Mouse (Mus musculus): Measurements from ENCODE around the gene Tnfsfm13.
A peak's percentile ranks its signal among the peaks of the same experiment; 100 is the strongest.

The Tnfsfm13 gene

GRCm38 (mm10) chr11:69680136-69680855 is 15.6 kb downstream of the Tnfsfm13 start:
- no peak for DNase-seq

- DNase-seq, result no peak
Measured at GRCm38 (mm10) chr11:69679144-69679543, 16.8 kb downstream of the Tnfsfm13 start.

GRCm38 (mm10) chr11:69672211-69672706 is 23.6 kb downstream of the Tnfsfm13 start, which contains the start of gene Eif4a1:
Eif4a1 (minus strand) TSS chr11:69672423.
- DNase-seq, result peak; percentile 99

GRCm38 (mm10) chr11:69671726-69672124 is 24.2 kb downstream of the Tnfsfm13 start:
- DNase-seq, result no peak

- peak; percentile 96 for DNase-seq
Measured at GRCm38 (mm10) chr11:69670786-69671725, 24.8 kb downstream of the Tnfsfm13 start.

GRCm38 (mm10) chr11:69666665-69667005 is 29.3 kb downstream of the Tnfsfm13 start:
- no peak for DNase-seq

GRCm38 (mm10) chr11:69665961-69666664 is 29.8 kb downstream of the Tnfsfm13 start, which contains the start of gene Cd68:
Cd68 (minus strand) TSS chr11:69666153.
- peak; percentile 57 for DNase-seq

- DNase-seq, result no peak
Measured at GRCm38 (mm10) chr11:69665457-69665960, 30.4 kb downstream of the Tnfsfm13 start.

GRCm38 (mm10) chr11:69664841-69665240 is 31.1 kb downstream of the Tnfsfm13 start:
- DNase-seq, result no peak

- no peak for DNase-seq
Measured at GRCm38 (mm10) chr11:69663795-69664194, 32.1 kb downstream of the Tnfsfm13 start.

- DNase-seq, result no peak
Measured at GRCm38 (mm10) chr11:69662967-69663671, 32.8 kb downstream of the Tnfsfm13 start.

GRCm38 (mm10) chr11:69662213-69662966 is 33.5 kb downstream of the Tnfsfm13 start, which contains the start of gene Mpdu1:
Mpdu1 (minus strand) TSS chr11:69662642.
- peak; percentile 93 for DNase-seq

GRCm38 (mm10) chr11:69661221-69661881 is 34.5 kb downstream of the Tnfsfm13 start:
- DNase-seq, result no peak

- DNase-seq, result no peak
Measured at GRCm38 (mm10) chr11:69657462-69657881, 38.4 kb downstream of the Tnfsfm13 start.

- DNase-seq, result peak; percentile 61
Measured at GRCm38 (mm10) chr11:69656617-69657461, 39.1 kb downstream of the Tnfsfm13 start.

- DNase-seq, result no peak
Measured at GRCm38 (mm10) chr11:69656065-69656455, 39.8 kb downstream of the Tnfsfm13 start.

GRCm38 (mm10) chr11:69655264-69656064 is 40.4 kb downstream of the Tnfsfm13 start, which contains the start of gene Sox15:
Sox15 (plus strand) TSS chr11:69655314.
- DNase-seq, result peak; percentile 69

- DNase-seq, result no peak
Measured at GRCm38 (mm10) chr11:69654760-69655159, 41.1 kb downstream of the Tnfsfm13 start.

- DNase-seq, result no peak
Measured at GRCm38 (mm10) chr11:69653399-69653798, 42.5 kb downstream of the Tnfsfm13 start.

Data from lung, postnatal 14 days (tissue).